Mouse (Mus musculus) embryo, embryonic 11 days (tissue): ENCODE data around the gene Atg9a.

Source experiments
- DNase-seq: peaks from one replicate; pipeline ENCODE4 v3.0.0-alpha.2; 2015

The Atg9a gene

GRCm38 (mm10) chr1:75168093-75168471 is 23.9 kb downstream of the Atg9a start:
- no peak for DNase-seq

- DNase-seq = no peak
Observed at GRCm38 (mm10) chr1:75160256-75160617, 31.8 kb downstream of the Atg9a start.

- DNase-seq = no peak
Observed at GRCm38 (mm10) chr1:75159540-75160255, 32.3 kb downstream of the Atg9a start.

GRCm38 (mm10) chr1:75158990-75159389 is 33.0 kb downstream of the Atg9a start:
- no peak for DNase-seq

- DNase-seq = no peak
Observed at GRCm38 (mm10) chr1:75155837-75156236, 36.2 kb downstream of the Atg9a start.

- no peak for DNase-seq
Observed at GRCm38 (mm10) chr1:75148727-75149126, 43.3 kb downstream of the Atg9a start.

- DNase-seq = no peak
Observed at GRCm38 (mm10) chr1:75147411-75148135, 44.4 kb downstream of the Atg9a start.

- DNase-seq = no peak
Observed at GRCm38 (mm10) chr1:75145589-75145988, 46.4 kb downstream of the Atg9a start.

- peak; percentile 97 for DNase-seq
Observed at GRCm38 (mm10) chr1:75142301-75143261, 49.4 kb downstream of the Atg9a start, which contains the start of the genes Cnppd1 and Retreg2. Gene Cnppd1, minus strand, starts transcription at chr1:75142711. Gene Retreg2, plus strand, starts transcription at chr1:75142778.

- peak; percentile 70 for DNase-seq
Observed at GRCm38 (mm10) chr1:75141486-75142190, 50.4 kb downstream of the Atg9a start.

- no peak for DNase-seq
Observed at GRCm38 (mm10) chr1:75140601-75141190, 51.3 kb downstream of the Atg9a start.

GRCm38 (mm10) chr1:75138448-75138847 is 53.5 kb downstream of the Atg9a start:
- DNase-seq = no peak

GRCm38 (mm10) chr1:75136730-75137129 is 55.3 kb downstream of the Atg9a start:
- no peak for DNase-seq

- DNase-seq = no peak
Observed at GRCm38 (mm10) chr1:75136293-75136692, 55.7 kb downstream of the Atg9a start.

- DNase-seq = no peak
Observed at GRCm38 (mm10) chr1:75133421-75134207, 58.4 kb downstream of the Atg9a start, which contains the start of gene Slc23a3. Gene Slc23a3, minus strand, starts transcription at chr1:75133890.
